Mouse (Mus musculus): ENCODE measurements around the gene St7.

DNA sequence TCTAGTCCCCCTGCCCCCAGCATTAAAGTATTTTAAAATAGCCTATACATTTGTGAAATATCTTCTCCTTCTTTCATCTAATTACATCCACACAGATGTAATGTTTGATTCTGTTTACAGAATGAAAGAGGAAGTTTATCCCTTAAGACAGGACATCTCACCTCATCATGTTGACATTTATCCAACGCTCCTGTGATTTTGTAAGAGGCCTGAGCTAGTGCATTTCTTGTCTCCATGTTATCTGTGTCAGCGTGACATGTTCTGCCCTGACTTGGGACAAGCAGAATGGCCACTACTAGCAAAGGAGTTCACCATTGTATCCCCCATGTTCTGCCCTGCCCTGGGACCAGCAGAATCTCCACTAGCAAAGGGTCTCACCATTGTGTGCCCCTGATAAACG lies 270.7 kb downstream of the St7 start:
- TF ChIP-seq CTCF (IDR thresholded peaks at IDR 0.05; ENCODE audit: low read depth), result no peak
- no peak for TF ChIP-seq EP300 (IDR thresholded peaks at IDR 0.05; ENCODE audit: low read depth)
